Mouse (Mus musculus) brain, embryonic 14.5 days (tissue): ENCODE results near the gene Ccdc33.

Source experiments
- CTCF ChIP-seq: fragments of 200-500 bp; IDR thresholded peaks from 2 replicates; pipeline ENCODE4 v1.5.1; 2012; ENCODE audit warnings: inconsistent platforms, mild to moderate bottlenecking, moderate library complexity, borderline replicate concordance; ENCODE audit not compliant: insufficient read depth, insufficient read length; ENCODE audit errors: extremely low read depth
- POLR2A ChIP-seq: fragments of 200-500 bp; IDR thresholded peaks from 2 replicates; pipeline ENCODE4 v1.6.1; 2012; ENCODE audit warnings: mild to moderate bottlenecking, inconsistent platforms, borderline replicate concordance; ENCODE audit not compliant: poor library complexity, insufficient read depth, insufficient read length, severe bottlenecking; ENCODE audit errors: extremely low read depth

GRCm38 (mm10) chr9:58158541-58159311 is 40.1 kb upstream of the Ccdc33 start:
- TF ChIP-seq CTCF (no peak), POLR2A (no peak)
